Mouse (Mus musculus): ENCODE data around the gene Gadd45gip1. TPM values are rescaled to one million over a fixed set of nuclear protein-coding genes. Genes with fewer than 3 reads are reported as not detected.
"Not testable (repeated sequence)": the region's sequence is repeated elsewhere in the genome, so short reads cannot be mapped to it uniquely, and the experiment has no call there.

Gene Gadd45gip1
- polyA plus RNA-seq, 1 experiment: 14.6 TPM

- no peak for DNase-seq (ENCODE audit: low read depth)
These were observed 34.0 kb upstream of the Gadd45gip1 start for GRCm38 (mm10) chr8:84797256-84797797.

- DNase-seq (ENCODE audit: low read depth): no peak
These were observed 33.4 kb upstream of the Gadd45gip1 start for GRCm38 (mm10) chr8:84797971-84798370.

GRCm38 (mm10) chr8:84798446-84799135 lies 32.7 kb upstream of the Gadd45gip1 start:
- no peak for DNase-seq (ENCODE audit: low read depth)

GRCm38 (mm10) chr8:84799136-84799931 lies 32.0 kb upstream of the Gadd45gip1 start:
- DNase-seq (ENCODE audit: low read depth): no peak

GRCm38 (mm10) chr8:84799999-84800831 lies 31.1 kb upstream of the Gadd45gip1 start, which contains the start of gene Nfix:
Gene Nfix (minus strand): TSS chr8:84800344.
- no peak for DNase-seq (ENCODE audit: low read depth)

GRCm38 (mm10) chr8:84806031-84806430 lies 25.3 kb upstream of the Gadd45gip1 start:
- no peak for DNase-seq (ENCODE audit: low read depth)

- no peak for DNase-seq (ENCODE audit: low read depth)
These were observed 22.0 kb upstream of the Gadd45gip1 start for GRCm38 (mm10) chr8:84809109-84809940.

- no peak for DNase-seq (ENCODE audit: low read depth)
These were observed 21.4 kb upstream of the Gadd45gip1 start for GRCm38 (mm10) chr8:84809941-84810280.

- DNase-seq (ENCODE audit: low read depth): no peak
These were observed 20.4 kb upstream of the Gadd45gip1 start for GRCm38 (mm10) chr8:84810896-84811295.

- no peak for DNase-seq (ENCODE audit: low read depth)
These were observed 20.0 kb upstream of the Gadd45gip1 start for GRCm38 (mm10) chr8:84811303-84811702.

GRCm38 (mm10) chr8:84813059-84813458 lies 18.3 kb upstream of the Gadd45gip1 start:
- no peak for DNase-seq (ENCODE audit: low read depth)

GRCm38 (mm10) chr8:84813830-84814229 lies 17.5 kb upstream of the Gadd45gip1 start:
- DNase-seq (ENCODE audit: low read depth): no peak

- no peak for DNase-seq (ENCODE audit: low read depth)
These were observed 17.1 kb upstream of the Gadd45gip1 start for GRCm38 (mm10) chr8:84814240-84814554.

- no peak for DNase-seq (ENCODE audit: low read depth)
These were observed 16.5 kb upstream of the Gadd45gip1 start for GRCm38 (mm10) chr8:84814555-84815441.

- DNase-seq (ENCODE audit: low read depth): no peak
These were observed 15.8 kb upstream of the Gadd45gip1 start for GRCm38 (mm10) chr8:84815547-84815946.

GRCm38 (mm10) chr8:84816117-84816516 lies 15.2 kb upstream of the Gadd45gip1 start:
- DNase-seq (ENCODE audit: low read depth): no peak

GRCm38 (mm10) chr8:84822723-84823122 lies 8.6 kb upstream of the Gadd45gip1 start, which contains the start of gene Dand5:
Gene Dand5 (minus strand): TSS chr8:84822823.
- no peak for DNase-seq (ENCODE audit: low read depth)

- DNase-seq (ENCODE audit: low read depth): no peak
These were observed 7.7 kb upstream of the Gadd45gip1 start for GRCm38 (mm10) chr8:84823653-84824052.

GRCm38 (mm10) chr8:84825636-84826035 lies 5.7 kb upstream of the Gadd45gip1 start:
- DNase-seq (ENCODE audit: low read depth): no peak

- not testable (repeated sequence) for DNase-seq (ENCODE audit: low read depth)
These were observed 4.8 kb upstream of the Gadd45gip1 start for GRCm38 (mm10) chr8:84826518-84826917.
